Mouse (Mus musculus) kidney, postnatal 10 days (tissue): ENCODE data around the gene Lrrc39.

Experiments used
- DNase-seq: peaks from one replicate; pipeline ENCODE4 v3.0.0; 2021; ENCODE audit warnings: mixed read lengths

Gene Lrrc39

GRCm38 (mm10) chr3:116614295-116614892, 51.6 kb downstream of the Lrrc39 start, which contains the start of gene Trmt13:
Gene Trmt13, minus strand, starts transcription at chr3:116614587.
- no peak for DNase-seq

GRCm38 (mm10) chr3:116615318-116616068, 52.7 kb downstream of the Lrrc39 start:
- no peak for DNase-seq

GRCm38 (mm10) chr3:116618855-116619254, 56.1 kb downstream of the Lrrc39 start:
- no peak for DNase-seq

GRCm38 (mm10) chr3:116620636-116621370, 58.0 kb downstream of the Lrrc39 start:
- DNase-seq, result no peak

GRCm38 (mm10) chr3:116622641-116623040, 59.9 kb downstream of the Lrrc39 start:
- DNase-seq, result no peak

- DNase-seq, result no peak
These were observed 68.7 kb downstream of the Lrrc39 start for GRCm38 (mm10) chr3:116631459-116631858.
